Mouse (Mus musculus) intestine, postnatal 0 days (tissue): ENCODE data around the gene Cnot6l. TPM values are rescaled to one million over a fixed set of nuclear protein-coding genes. Genes with fewer than 3 reads are reported as not detected.

Source experiments
- ATAC-seq: fragments of 200-750 bp; cut with Nextera tagmentation; 2 replicates; pipeline ENCODE4 v1.8.0; 2017; ENCODE audit warnings: mild to moderate bottlenecking, moderate TSS enrichment, moderate library complexity
- H3K27ac ChIP-seq: fragments of 300-500 bp; sonication (generic); 2 replicates; pipeline ENCODE4 v1.5.1; 2014; ENCODE audit warnings: mild to moderate bottlenecking, low read depth, low read length, moderate library complexity
- H3K27me3 ChIP-seq: fragments of 300-500 bp; sonication (generic); replicated peaks from 2 replicates; pipeline ENCODE4 v1.6.1; 2014; ENCODE audit warnings: low read length, mixed read lengths; ENCODE audit not compliant: control insufficient read depth, insufficient read depth
- H3K36me3 ChIP-seq: fragments of 300-500 bp; sonication (generic); 2 replicates; pipeline ENCODE4 v1.6.1; 2014; ENCODE audit warnings: mild to moderate bottlenecking, moderate library complexity; ENCODE audit not compliant: control insufficient read depth, insufficient read depth
- H3K4me1 ChIP-seq: fragments of 300-500 bp; sonication (generic); replicated peaks from 2 replicates; pipeline ENCODE4 v1.6.1; 2014; ENCODE audit warnings: antibody characterized with exemption, low read length, mixed read lengths; ENCODE audit not compliant: control insufficient read depth, insufficient read depth
- H3K4me2 ChIP-seq: fragments of 300-500 bp; sonication (generic); replicated peaks from 2 replicates; pipeline ENCODE4 v1.6.1; 2014; ENCODE audit warnings: low read depth, mild to moderate bottlenecking, moderate library complexity
- H3K4me3 ChIP-seq: fragments of 300-500 bp; sonication (generic); 2 replicates; pipeline ENCODE4 v1.5.1; 2014; ENCODE audit warnings: low read depth, low read length
- H3K9ac ChIP-seq: fragments of 300-500 bp; sonication (generic); 2 replicates; pipeline ENCODE4 v1.6.1; 2014; ENCODE audit warnings: mild to moderate bottlenecking, low read depth, low read length
- H3K9me3 ChIP-seq: fragments of 300-500 bp; sonication (generic); 2 replicates; pipeline ENCODE4 v1.6.1; 2016; ENCODE audit warnings: mixed run types; ENCODE audit not compliant: control insufficient read depth
- CTCF ChIP-seq: sonication (generic); IDR thresholded peaks from 2 replicates; pipeline ENCODE4 v1.5.1; 2016; ENCODE audit warnings: low read depth, mild to moderate bottlenecking, control low read depth, antibody characterized with exemption, moderate library complexity
- WGBS: fragments of 180-500 bp; shearing (Covaris S2); extraction: QIAGEN DNeasy Blood & Tissue Kit; methylation state at CpG from one replicate; pipeline ENCODE4 v1.1.7; 2014; 5-methylcytosine and 5-hydroxymethylcytosine counted together
- polyA plus RNA-seq: library from polyadenylated mRNA; unstranded; fragments of >200 nt; fragmentation: Nextera tagmentation; extraction: Ambion mirVana; gene quantifications from 2 replicates; pipeline ENCODE4 v1.2.1, GENCODE M21; 2015

The Cnot6l gene
- polyA plus RNA-seq, 1 experiment from 2014 or later: 17.0 TPM

DNA sequence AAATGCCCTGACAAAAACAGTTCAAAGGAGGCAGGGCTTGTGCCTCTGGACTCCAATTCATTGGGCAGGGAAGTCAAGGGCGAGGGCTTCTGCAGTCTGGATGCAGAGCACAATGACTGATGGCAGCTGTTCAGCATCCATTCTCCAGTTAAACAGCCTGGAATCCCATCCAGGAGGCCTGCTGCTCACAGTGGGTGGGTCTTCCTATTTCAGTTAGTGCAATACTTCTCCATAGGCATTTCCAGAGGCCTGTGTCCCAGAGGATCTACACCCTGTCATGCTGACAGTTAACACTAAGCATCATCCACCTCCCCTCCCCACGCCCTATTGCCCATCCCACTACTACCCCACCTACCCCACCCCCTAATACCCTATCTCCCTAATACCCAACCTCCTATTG lies 19.2 kb upstream of the Cnot6l start:
- Histone ChIP-seq H3K27me3 (no peaks in the 10 kb centered on the region), H3K4me3 (no peak overlapping the region), H3K27ac (no peak overlapping the region), H3K36me3 (no peaks in the 10 kb centered on the region), H3K4me1 (no peaks in the 10 kb centered on the region), H3K4me2 (no peak overlapping the region), H3K9me3 (no peaks in the 10 kb centered on the region), H3K9ac (no peak overlapping the region)
- ATAC-seq: no peak
- WGBS: 82% methylated on average over 2 of the region's 2 CpGs
- no peak for TF ChIP-seq CTCF

DNA sequence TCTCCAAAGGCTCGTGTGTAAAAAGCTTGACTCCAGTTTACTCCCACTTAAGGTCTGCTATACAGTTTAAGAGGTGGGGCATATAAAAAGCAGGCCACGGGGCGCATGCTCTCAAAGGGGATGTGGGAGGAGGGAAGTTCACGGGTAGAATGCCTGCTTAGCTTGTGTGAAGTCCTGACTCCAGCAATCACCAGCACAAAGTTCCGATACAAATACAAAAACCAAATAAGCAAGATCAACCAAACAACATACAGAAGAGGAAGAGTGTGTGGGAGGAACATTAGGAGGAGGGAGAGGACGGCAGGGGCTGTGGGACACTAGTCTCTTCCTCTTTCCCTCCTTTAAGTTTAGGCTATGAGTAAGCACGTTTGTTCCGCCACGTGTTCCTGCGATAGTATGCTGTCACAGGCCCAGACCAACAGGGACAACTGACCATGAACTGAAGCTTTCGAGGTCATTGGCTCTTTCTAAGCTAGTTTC lies 12.9 kb upstream of the Cnot6l start:
- no peak overlapping the region for H3K4me3 ChIP-seq
- no peaks in the 10 kb centered on the region for H3K36me3 ChIP-seq
- H3K4me2 ChIP-seq: no peak overlapping the region
- ATAC-seq: no peak
- TF ChIP-seq CTCF: no peak
- H3K27me3 ChIP-seq: no peaks in the 10 kb centered on the region
- H3K9me3 ChIP-seq: no peaks in the 10 kb centered on the region
- no peak overlapping the region for H3K27ac ChIP-seq
- no peaks in the 10 kb centered on the region for H3K4me1 ChIP-seq
- 73% methylated on average over 11 of the region's 11 CpGs for WGBS
- H3K9ac ChIP-seq: no peak overlapping the region

DNA sequence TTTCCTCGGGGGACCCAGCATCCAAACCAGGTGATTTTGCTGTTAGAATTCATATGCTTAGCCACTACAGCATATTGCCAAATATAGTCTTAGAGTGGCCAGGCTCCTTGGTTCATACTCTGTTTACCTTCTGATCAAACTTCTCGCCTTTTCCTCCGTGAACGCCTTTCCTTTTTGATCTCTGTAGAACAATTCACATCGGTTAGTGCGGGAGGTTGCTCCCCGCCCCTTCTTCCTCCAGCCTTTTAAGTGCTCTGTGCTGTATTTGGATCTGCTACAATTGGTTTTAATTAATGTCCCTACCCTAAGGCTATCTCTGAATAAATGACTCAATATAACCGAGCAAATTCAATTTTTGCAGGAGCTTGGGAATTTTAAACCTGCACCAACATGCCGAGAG lies 12.2 kb upstream of the Cnot6l start:
- no peak for TF ChIP-seq CTCF
- 47% methylated on average over 9 of the region's 9 CpGs for WGBS
- Histone ChIP-seq H3K27me3 (no peaks in the 10 kb centered on the region), H3K4me3 (no peak overlapping the region), H3K36me3 (no peaks in the 10 kb centered on the region), H3K4me2 (no peak overlapping the region), H3K27ac (no peak overlapping the region), H3K9ac (no peak overlapping the region), H3K4me1 (no peaks in the 10 kb centered on the region), H3K9me3 (no peaks in the 10 kb centered on the region)
- no peak for ATAC-seq

DNA sequence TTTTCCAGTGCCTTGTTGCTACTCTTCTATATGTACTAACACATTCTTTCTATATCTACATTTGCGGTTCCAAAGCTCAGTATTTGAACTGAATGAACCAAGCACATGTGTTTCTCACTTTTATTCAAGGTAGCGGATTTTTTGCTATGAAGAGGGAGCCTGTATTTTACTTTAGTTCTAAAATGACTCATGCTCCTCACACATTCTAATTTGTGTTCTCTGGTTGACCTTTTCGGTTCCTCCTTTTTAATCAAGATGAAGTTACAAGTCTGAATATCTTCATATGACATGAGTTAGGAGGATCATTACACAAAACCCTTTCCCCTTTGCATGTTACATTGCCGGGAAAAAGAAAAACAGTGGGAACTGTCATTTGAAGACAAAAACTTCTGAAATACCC lies 7.8 kb upstream of the Cnot6l start:
- H3K36me3 ChIP-seq: no peaks in the 10 kb centered on the region
- H3K27me3 ChIP-seq: no peaks in the 10 kb centered on the region
- no peak for TF ChIP-seq CTCF
- no peaks in the 10 kb centered on the region for H3K9me3 ChIP-seq
- no peaks in the 10 kb centered on the region for H3K4me1 ChIP-seq
- no peak overlapping the region for H3K4me2 ChIP-seq
- no peak overlapping the region for H3K27ac ChIP-seq
- WGBS: 90% methylated on average over 4 of the region's 4 CpGs
- no peak for ATAC-seq
- no peak overlapping the region for H3K9ac ChIP-seq
- H3K4me3 ChIP-seq: no peak overlapping the region

DNA sequence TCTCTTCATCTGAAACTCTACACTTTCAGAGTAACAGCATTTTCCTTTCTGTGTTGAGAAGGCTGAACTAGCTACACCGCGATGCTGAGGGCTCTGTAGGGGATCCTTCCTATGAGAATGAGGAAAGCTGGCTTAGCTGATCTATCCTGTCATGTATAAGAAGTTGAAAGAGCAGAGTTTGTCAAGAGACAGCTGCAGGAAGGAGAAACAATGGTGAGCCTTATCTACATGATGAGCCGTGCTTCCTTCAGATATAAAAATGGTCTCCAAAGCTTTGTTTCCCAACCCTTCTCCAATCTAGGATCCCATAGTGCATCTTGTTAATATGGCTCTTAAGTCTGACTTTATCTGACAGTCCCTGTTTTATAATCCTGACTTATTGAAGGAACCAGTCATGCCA lies 6.5 kb upstream of the Cnot6l start:
- H3K27ac ChIP-seq: no peak overlapping the region
- WGBS: 76% methylated on average over 3 of the region's 3 CpGs

DNA sequence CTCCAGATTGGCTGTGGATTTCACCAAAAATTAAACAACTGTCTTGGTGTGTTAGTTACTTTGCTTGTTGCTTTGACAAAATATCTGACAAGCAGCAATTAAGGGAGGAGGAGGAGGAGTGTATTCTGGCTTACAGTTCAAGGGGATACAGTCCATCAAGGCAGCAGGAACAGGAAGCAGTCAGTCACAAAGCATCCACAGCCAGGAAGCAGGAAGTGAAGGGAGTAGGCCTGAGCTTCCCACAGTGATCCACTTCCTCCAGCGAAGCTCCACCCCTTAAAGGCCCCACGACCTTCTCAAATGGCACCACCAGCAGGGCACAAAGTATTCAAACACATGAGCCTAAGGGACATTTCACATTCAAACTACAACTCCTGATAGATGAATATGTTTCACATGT lies 2.8 kb upstream of the Cnot6l start:
- no peaks in the 10 kb centered on the region for H3K9me3 ChIP-seq
- TF ChIP-seq CTCF: no peak
- H3K27ac ChIP-seq: no peak overlapping the region
- no peak overlapping the region for H3K9ac ChIP-seq
- no peaks in the 10 kb centered on the region for H3K27me3 ChIP-seq
- ATAC-seq: no peak
- H3K4me3 ChIP-seq: no peak overlapping the region
- no peak overlapping the region for H3K4me2 ChIP-seq
- WGBS: 88% methylated on average over 2 of the region's 2 CpGs
- H3K36me3 ChIP-seq: no peaks in the 10 kb centered on the region
- 0 out of 2 replicates have a peak, but pooled peaks cover 4% of the 10 kb centered on the region for H3K4me1 ChIP-seq

More for the DNA sequence above, 6.5 kb upstream of the Cnot6l start:
- H3K27me3 ChIP-seq: no peaks in the 10 kb centered on the region
- H3K4me3 ChIP-seq: no peak overlapping the region
- no peaks in the 10 kb centered on the region for H3K4me1 ChIP-seq
- H3K9ac ChIP-seq: no peak overlapping the region
- H3K9me3 ChIP-seq: no peaks in the 10 kb centered on the region
- no peak for TF ChIP-seq CTCF
- no peaks in the 10 kb centered on the region for H3K36me3 ChIP-seq
- H3K4me2 ChIP-seq: no peak overlapping the region
- ATAC-seq: no peak
